Mouse (Mus musculus) ES-E14 (cell line): ENCODE measurements around the gene Sgsm2. TPM values are rescaled to one million over a fixed set of nuclear protein-coding genes. Genes with fewer than 3 reads are reported as not detected.

Source experiments
- DNase-seq: peaks from one replicate; pipeline ENCODE4 v3.0.0-alpha.2; 2013; ENCODE audit warnings: low read depth, low spot score
- H3K27ac ChIP-seq: 2 replicates; pipeline ENCODE4 v1.5.1; 2012; ENCODE audit warnings: low read depth, mild to moderate bottlenecking, low read length, moderate library complexity, mixed read lengths; ENCODE audit not compliant: poor library complexity, insufficient read depth, severe bottlenecking
- H3K36me3 ChIP-seq: 2 replicates; pipeline ENCODE4 v1.6.1; 2012; ENCODE audit warnings: mild to moderate bottlenecking, low read length, moderate library complexity, mixed read lengths; ENCODE audit not compliant: control insufficient read depth, poor library complexity, insufficient read depth, severe bottlenecking
- H3K4me1 ChIP-seq, 2 experiments: fragments of 150-350 bp in 1 of 2; sonication (generic) in 1 of 2; 2 replicates each; pipeline ENCODE4 v1.6.1; 2012; ENCODE audit warnings: low read length in 2 of 2, mild to moderate bottlenecking in 1 of 2, mixed read lengths in 1 of 2; ENCODE audit not compliant: control insufficient read depth in 2 of 2, insufficient read depth in 2 of 2, poor library complexity in 1 of 2
- H3K4me3 ChIP-seq, 2 experiments: fragments of 150-350 bp in 1 of 2; sonication (generic) in 1 of 2; 2 replicates each; pipeline ENCODE4 v1.5.1; 2012; ENCODE audit warnings: low read length in 2 of 2, low read depth in 1 of 2, mild to moderate bottlenecking in 1 of 2, mixed read lengths in 1 of 2; ENCODE audit not compliant: insufficient read depth in 1 of 2, poor library complexity in 1 of 2, severe bottlenecking in 1 of 2
- H3K9ac ChIP-seq: 2 replicates; pipeline ENCODE4 v1.6.1; 2012; ENCODE audit warnings: low read depth, mild to moderate bottlenecking, low read length, mixed read lengths; ENCODE audit not compliant: poor library complexity, insufficient read depth, severe bottlenecking
- H3K9me3 ChIP-seq: fragments of 150-350 bp; sonication (generic); 2 replicates; pipeline ENCODE4 v1.6.1; 2012; ENCODE audit warnings: low read depth, mild to moderate bottlenecking, low read length; ENCODE audit not compliant: control insufficient read depth, insufficient read depth
- CHD2 ChIP-seq: IDR thresholded peaks from 2 replicates; pipeline ENCODE4 v1.6.1; 2014; ENCODE audit warnings: mild to moderate bottlenecking, low read depth, low read length, inconsistent platforms
- HCFC1 ChIP-seq: IDR thresholded peaks from 2 replicates; pipeline ENCODE4 v1.6.1; 2012; ENCODE audit warnings: low read length, inconsistent platforms, borderline replicate concordance; ENCODE audit not compliant: insufficient read depth
- MAFK ChIP-seq: IDR thresholded peaks from 2 replicates; pipeline ENCODE4 v1.6.1; 2014; ENCODE audit warnings: mild to moderate bottlenecking, low read depth, low read length, inconsistent platforms; ENCODE audit not compliant: insufficient read depth
- ZC3H11A ChIP-seq: IDR thresholded peaks from 2 replicates; pipeline ENCODE4 v1.6.1; 2012; ENCODE audit warnings: low read depth, mild to moderate bottlenecking, inconsistent platforms, low read length, borderline replicate concordance
- ZNF384 ChIP-seq: IDR thresholded peaks from 2 replicates; pipeline ENCODE4 v1.6.1; 2012; ENCODE audit warnings: low read depth, low read length, inconsistent platforms
- in situ Hi-C, 2 experiments: fragments of 600-800 bp; cut with MboI; formaldehyde crosslinking; loops; one replicate each; pipeline ENCODE4 v1.15.1; 2025; ENCODE audit warnings: low sequenced_read_pairs in 2 of 2, inconsistent platforms in 1 of 2; ENCODE audit not compliant: unreplicated experiment in 2 of 2
- total RNA-seq: library from RNA; depleted of rRNA; stranded (reverse); fragments of 300-350 nt; gene quantifications from 2 replicates; pipeline ENCODE4 v1.2.3, GENCODE M21; 2012

The Sgsm2 gene
- total RNA-seq, 1 experiment = 10.4 TPM

GRCm38 (mm10) chr11:74895980-74896900 lies 620 bp downstream of the Sgsm2 start:
- H3K4me1 ChIP-seq = peaks cover 0 to 9% of the 10 kb centered on the region in 2 experiments; a peak in 2 of 4 replicates
- H3K36me3 ChIP-seq = peaks cover 20% of the 10 kb centered on the region
- peak; percentile 31 for DNase-seq
- peak overlapping the region; percentile 95 to 96 for H3K4me3 ChIP-seq
- peak overlapping the region; percentile 20; the same call in 1 of the 2 replicates for H3K27ac ChIP-seq
- no peak for TF ChIP-seq MAFK
- TF ChIP-seq HCFC1 = peak; percentile 52; the same call in 1 of the 2 replicates
- peak overlapping the region; percentile 87 for H3K9ac ChIP-seq
- no peaks in the 10 kb centered on the region for H3K9me3 ChIP-seq
- in situ Hi-C loops = no loop called here

GRCm38 (mm10) chr11:74894619-74895018 lies 2.2 kb downstream of the Sgsm2 start:
- in situ Hi-C loops = no loop called here
- no peak for TF ChIP-seq HCFC1
- no peaks in the 10 kb centered on the region for H3K9me3 ChIP-seq
- no peak for DNase-seq
- H3K4me3 ChIP-seq = no peak overlapping the region
- no peak overlapping the region for H3K27ac ChIP-seq
- peaks cover 0 to under 1% of the 10 kb centered on the region in 2 experiments; a peak in 1 of 4 replicates for H3K4me1 ChIP-seq
- H3K36me3 ChIP-seq = peaks cover 5% of the 10 kb centered on the region
- no peak overlapping the region for H3K9ac ChIP-seq

- H3K9me3 ChIP-seq = no peaks in the 10 kb centered on the region
- no peak for DNase-seq
- no peak overlapping the region for H3K4me3 ChIP-seq
- no peaks in the 10 kb centered on the region for H3K36me3 ChIP-seq
- in situ Hi-C loops = no loop called here
- no peak for TF ChIP-seq ZC3H11A
- TF ChIP-seq ZNF384 = no peak
- no peak for TF ChIP-seq CHD2
- no peak for TF ChIP-seq MAFK
- TF ChIP-seq HCFC1 = no peak
- peaks cover 0 to 1% of the 10 kb centered on the region in 2 experiments; a peak in 1 of 4 replicates for H3K4me1 ChIP-seq
- H3K27ac ChIP-seq = no peak overlapping the region
- no peak overlapping the region for H3K9ac ChIP-seq
These were observed 13.8 kb downstream of the Sgsm2 start for GRCm38 (mm10) chr11:74883098-74883497.

GRCm38 (mm10) chr11:74881979-74882378 lies 14.9 kb downstream of the Sgsm2 start:
- H3K27ac ChIP-seq = no peak overlapping the region
- TF ChIP-seq HCFC1 (no peak), MAFK (no peak), ZNF384 (no peak), CHD2 (no peak), ZC3H11A (no peak)
- peak overlapping the region; percentile 62 for H3K9ac ChIP-seq
- no peaks in the 10 kb centered on the region for H3K9me3 ChIP-seq
- in situ Hi-C loops = no loop called here
- H3K4me3 ChIP-seq = peak overlapping the region; percentile 13 to 16; a peak in 1 of 4 replicates
- H3K4me1 ChIP-seq = peaks cover 1 to 2% of the 10 kb centered on the region in 2 experiments; a peak in 2 of 4 replicates
- no peaks in the 10 kb centered on the region for H3K36me3 ChIP-seq
- DNase-seq = no peak

GRCm38 (mm10) chr11:74880999-74881398 lies 15.9 kb downstream of the Sgsm2 start:
- DNase-seq = no peak
- in situ Hi-C loops = no loop called here
- H3K9ac ChIP-seq = no peak overlapping the region
- H3K27ac ChIP-seq = no peak overlapping the region
- H3K36me3 ChIP-seq = no peaks in the 10 kb centered on the region
- H3K4me3 ChIP-seq = no peak overlapping the region
- peaks cover 1 to 8% of the 10 kb centered on the region in 2 experiments; a peak in 2 of 4 replicates for H3K4me1 ChIP-seq
- no peaks in the 10 kb centered on the region for H3K9me3 ChIP-seq
- TF ChIP-seq HCFC1 = no peak
- TF ChIP-seq CHD2 = no peak
- no peak for TF ChIP-seq ZNF384
- no peak for TF ChIP-seq MAFK
- TF ChIP-seq ZC3H11A = no peak
